Mouse (Mus musculus) adrenal gland, adult 18-20 months (tissue): Measurements from ENCODE around the gene Apbb2. TPM values are rescaled to one million over a fixed set of nuclear protein-coding genes. Genes with fewer than 3 reads are reported as not detected.

Experiments
- DNase-seq, 2 experiments: peaks; one replicate each; pipeline ENCODE4 v3.0.0; 2021 to 2022; ENCODE audit warnings: low spot score in 2 of 2
- total RNA-seq, 2 experiments: library from RNA; stranded (reverse); gene quantifications; 1 replicate in 1 of 2; 2 replicates in 1 of 2; pipeline ENCODE4 v1.2.3; 2021

Gene Apbb2
- total RNA-seq, 2 experiments from 2014 or later = 37.4 to 54.0 TPM

GRCm38 (mm10) chr5:66521250-66521649 is 97.3 kb downstream of the Apbb2 start:
- DNase-seq = no peak

- no peak for DNase-seq
Observed at GRCm38 (mm10) chr5:66519511-66519910, 99.1 kb downstream of the Apbb2 start.

GRCm38 (mm10) chr5:66518411-66519006 is 100.1 kb downstream of the Apbb2 start:
- no peak for DNase-seq

GRCm38 (mm10) chr5:66517503-66517902 is 101.1 kb downstream of the Apbb2 start:
- DNase-seq = no peak

GRCm38 (mm10) chr5:66516311-66516710 is 102.3 kb downstream of the Apbb2 start:
- DNase-seq = no peak

GRCm38 (mm10) chr5:66515271-66515670 is 103.3 kb downstream of the Apbb2 start:
- no peak for DNase-seq

- no peak for DNase-seq
Observed at GRCm38 (mm10) chr5:66514659-66515058, 103.9 kb downstream of the Apbb2 start.

GRCm38 (mm10) chr5:66513412-66513811 is 105.2 kb downstream of the Apbb2 start:
- DNase-seq = no peak

- no peak for DNase-seq
Observed at GRCm38 (mm10) chr5:66512519-66512918, 106.1 kb downstream of the Apbb2 start.

GRCm38 (mm10) chr5:66510716-66511115 is 107.9 kb downstream of the Apbb2 start:
- DNase-seq = no peak

GRCm38 (mm10) chr5:66509151-66509550 is 109.4 kb downstream of the Apbb2 start:
- no peak for DNase-seq

- DNase-seq = no peak
Observed at GRCm38 (mm10) chr5:66505578-66505977, 113.0 kb downstream of the Apbb2 start.

- no peak for DNase-seq
Observed at GRCm38 (mm10) chr5:66505071-66505470, 113.5 kb downstream of the Apbb2 start.

- DNase-seq = no peak
Observed at GRCm38 (mm10) chr5:66504434-66504747, 114.2 kb downstream of the Apbb2 start.

GRCm38 (mm10) chr5:66503557-66504433 is 114.8 kb downstream of the Apbb2 start:
- no peak for DNase-seq

GRCm38 (mm10) chr5:66503033-66503432 is 115.6 kb downstream of the Apbb2 start:
- DNase-seq = no peak

GRCm38 (mm10) chr5:66499621-66500020 is 119.0 kb downstream of the Apbb2 start:
- no peak for DNase-seq

- DNase-seq = no peak
Observed at GRCm38 (mm10) chr5:66498140-66498539, 120.4 kb downstream of the Apbb2 start.

GRCm38 (mm10) chr5:66497479-66498087 is 121.0 kb downstream of the Apbb2 start:
- DNase-seq = no peak

GRCm38 (mm10) chr5:66496881-66497360 is 121.7 kb downstream of the Apbb2 start:
- DNase-seq = no peak

GRCm38 (mm10) chr5:66494651-66495050 is 123.9 kb downstream of the Apbb2 start:
- DNase-seq = no peak

GRCm38 (mm10) chr5:66492563-66492960 is 126.0 kb downstream of the Apbb2 start:
- DNase-seq = no peak
